Mouse (Mus musculus): ENCODE measurements around the gene Icos. TPM values are rescaled to one million over a fixed set of nuclear protein-coding genes. Genes with fewer than 3 reads are reported as not detected.
A peak's percentile ranks its signal among the peaks of the same experiment; 100 is the strongest.

Icos gene
- polyA plus RNA-seq, 2 experiments from 2014 or later: 309 to 337 TPM

- ATAC-seq: no peak
These were observed 61.6 kb downstream of the Icos start for GRCm38 (mm10) chr1:61039310-61039709.

- no peak for ATAC-seq
These were observed 62.7 kb downstream of the Icos start for GRCm38 (mm10) chr1:61040401-61040800.

- no peak for ATAC-seq
These were observed 65.1 kb downstream of the Icos start for GRCm38 (mm10) chr1:61042842-61043241.

- peak; percentile 87 for ATAC-seq
These were observed 68.5 kb downstream of the Icos start for GRCm38 (mm10) chr1:61046055-61046705.

GRCm38 (mm10) chr1:61047336-61047735, 69.6 kb downstream of the Icos start:
- ATAC-seq: no peak

Other genes starting within 250 kb of the Icos start
- 100 to 1,000 TPM; 274 to 291 TPM for gene Ctla4, start 90.9 kb upstream of the Icos start, polyA plus RNA-seq (2017; shearing (Covaris generic))

All from CD4-positive, CD25-positive, alpha-beta regulatory T cell, adult 4 months (primary cell).